Mouse (Mus musculus) heart, postnatal 0 days (tissue): ENCODE measurements around the gene Pde1a. TPM values are rescaled to one million over a fixed set of nuclear protein-coding genes. Genes with fewer than 3 reads are reported as not detected.
A peak's percentile ranks its signal among the peaks of the same experiment; 100 is the strongest.

ENCODE experiments used
- ATAC-seq: fragments of 200-750 bp; cut with Nextera tagmentation; 2 replicates; pipeline ENCODE4 v1.8.0; 2017; ENCODE audit warnings: low read depth, moderate number of reproducible peaks, moderate library complexity; ENCODE audit not compliant: insufficient read depth
- DNase-seq: peaks from one replicate; pipeline ENCODE4 v3.0.0-alpha.2; 2016; ENCODE audit warnings: low spot score
- H3K27ac ChIP-seq: fragments of 300-500 bp; sonication (generic); 2 replicates; pipeline ENCODE4 v1.5.1; 2014; ENCODE audit warnings: low read depth, mild to moderate bottlenecking
- H3K27me3 ChIP-seq: fragments of 300-500 bp; sonication (generic); 2 replicates; pipeline ENCODE4 v1.6.1; 2014; ENCODE audit warnings: low read length, mixed read lengths; ENCODE audit not compliant: control insufficient read depth, insufficient read depth
- H3K36me3 ChIP-seq: fragments of 300-500 bp; sonication (generic); replicated peaks from 2 replicates; pipeline ENCODE4 v1.6.1; 2014; ENCODE audit warnings: low read length, mixed read lengths; ENCODE audit not compliant: control insufficient read depth, insufficient read depth
- H3K4me1 ChIP-seq: fragments of 300-500 bp; sonication (generic); 2 replicates; pipeline ENCODE4 v1.6.1; 2014; ENCODE audit warnings: antibody characterized with exemption; ENCODE audit not compliant: control insufficient read depth, insufficient read depth
- H3K4me2 ChIP-seq: fragments of 300-500 bp; sonication (generic); 2 replicates; pipeline ENCODE4 v1.6.1; 2014; ENCODE audit warnings: low read depth, mild to moderate bottlenecking, low read length, moderate library complexity
- H3K4me3 ChIP-seq: fragments of 300-500 bp; sonication (generic); 2 replicates; pipeline ENCODE4 v1.5.1; 2014; ENCODE audit warnings: low read depth, low read length
- H3K9ac ChIP-seq: fragments of 300-500 bp; sonication (generic); replicated peaks from 2 replicates; pipeline ENCODE4 v1.6.1; 2014; ENCODE audit warnings: low read depth, low read length, mixed read lengths
- H3K9me3 ChIP-seq: fragments of 300-500 bp; sonication (generic); replicated peaks from 2 replicates; pipeline ENCODE4 v1.6.1; 2016; ENCODE audit warnings: low read length; ENCODE audit not compliant: control insufficient read depth
- CTCF ChIP-seq: IDR thresholded peaks from 2 replicates; pipeline ENCODE4 v1.5.1; 2016; ENCODE audit warnings: antibody characterized with exemption, control low read depth, low read depth
- EP300 ChIP-seq: IDR thresholded peaks from 2 replicates; pipeline ENCODE4 v1.6.1; 2016; ENCODE audit warnings: antibody characterized with exemption, low read depth
- WGBS: fragments of 180-500 bp; shearing (Covaris S2); extraction: QIAGEN DNeasy Blood & Tissue Kit; methylation state at CpG from one replicate; pipeline ENCODE4 v1.1.7; 2014; 5-methylcytosine and 5-hydroxymethylcytosine counted together
- polyA plus RNA-seq: library from polyadenylated mRNA; unstranded; fragments of >200 nt; fragmentation: Nextera tagmentation; extraction: Ambion mirVana; gene quantifications from 2 replicates; pipeline ENCODE4 v1.2.1, GENCODE M21; 2015
- total RNA-seq: library from RNA; depleted of rRNA; stranded (reverse); fragments of >200 nt; gene quantifications from 2 replicates; pipeline ENCODE4 v1.2.3, GENCODE M21; 2014; ENCODE audit warnings: low replicate concordance

The Pde1a gene
- total and polyA plus RNA-seq, 2 experiments from 2014 or later: 7.6 to 12.9 TPM

GRCm38 (mm10) chr2:79920438-79920837 is 208.8 kb downstream of the Pde1a start:
- Histone ChIP-seq H3K4me1 (no peaks in the 10 kb centered on the region), H3K27me3 (no peaks in the 10 kb centered on the region), H3K36me3 (no peaks in the 10 kb centered on the region), H3K9me3 (no peaks in the 10 kb centered on the region), H3K4me2 (no peak overlapping the region), H3K9ac (no peak overlapping the region), H3K4me3 (no peak overlapping the region), H3K27ac (no peak overlapping the region)
- ATAC-seq: no peak
- 80% methylated on average over 4 of the region's 4 CpGs for WGBS
- no peak for TF ChIP-seq EP300
- TF ChIP-seq CTCF: no peak
- DNase-seq: no peak

GRCm38 (mm10) chr2:79901841-79902510 is 227.3 kb downstream of the Pde1a start:
- no peaks in the 10 kb centered on the region for H3K36me3 ChIP-seq
- no peak overlapping the region for H3K4me3 ChIP-seq
- H3K27ac ChIP-seq: no peak overlapping the region
- H3K9ac ChIP-seq: no peak overlapping the region
- ATAC-seq (no peak), DNase-seq (no peak)
- no peak overlapping the region for H3K4me2 ChIP-seq
- H3K9me3 ChIP-seq: no peaks in the 10 kb centered on the region
- no peaks in the 10 kb centered on the region for H3K27me3 ChIP-seq
- H3K4me1 ChIP-seq: 0 out of 2 replicates have a peak, but pooled peaks cover 3% of the 10 kb centered on the region
- TF ChIP-seq CTCF (no peak), EP300 (no peak)
- WGBS: 64% methylated on average over 2 of the region's 2 CpGs

GRCm38 (mm10) chr2:79898522-79898921 is 230.7 kb downstream of the Pde1a start:
- TF ChIP-seq EP300 (no peak), CTCF (no peak)
- H3K36me3 ChIP-seq: no peaks in the 10 kb centered on the region
- H3K27ac ChIP-seq: no peak overlapping the region
- no peak for ATAC-seq
- no peak overlapping the region for H3K4me2 ChIP-seq
- H3K9me3 ChIP-seq: no peaks in the 10 kb centered on the region
- DNase-seq: no peak
- no peak overlapping the region for H3K4me3 ChIP-seq
- H3K27me3 ChIP-seq: no peaks in the 10 kb centered on the region
- H3K9ac ChIP-seq: no peak overlapping the region
- H3K4me1 ChIP-seq: 0 out of 2 replicates have a peak, but pooled peaks cover 3% of the 10 kb centered on the region
- 68% methylated on average over 3 of the region's 3 CpGs for WGBS

- Histone ChIP-seq H3K4me2 (no peak overlapping the region), H3K27ac (no peak overlapping the region), H3K9ac (no peak overlapping the region), H3K9me3 (no peaks in the 10 kb centered on the region), H3K27me3 (no peaks in the 10 kb centered on the region), H3K36me3 (no peaks in the 10 kb centered on the region), H3K4me3 (no peak overlapping the region), H3K4me1 (peaks cover 11% of the 10 kb centered on the region)
- TF ChIP-seq EP300 (no peak), CTCF (no peak)
- 56% methylated on average over 1 of the region's 1 CpGs for WGBS
- no peak for ATAC-seq
- no peak for DNase-seq
These were observed 236.4 kb downstream of the Pde1a start for GRCm38 (mm10) chr2:79892829-79893228.

GRCm38 (mm10) chr2:79891760-79892570 is 237.3 kb downstream of the Pde1a start:
- Histone ChIP-seq H3K4me3 (no peak overlapping the region), H3K9ac (no peak overlapping the region), H3K9me3 (no peaks in the 10 kb centered on the region), H3K27ac (no peak overlapping the region), H3K4me1 (peaks cover 11% of the 10 kb centered on the region), H3K4me2 (no peak overlapping the region), H3K36me3 (no peaks in the 10 kb centered on the region), H3K27me3 (no peaks in the 10 kb centered on the region)
- WGBS: 40% methylated on average over 5 of the region's 5 CpGs
- ATAC-seq (peak; percentile 49), DNase-seq (no peak)
- TF ChIP-seq CTCF (no peak), EP300 (no peak)
